Mouse (Mus musculus) layer of hippocampus, postnatal 10 days (tissue): ENCODE measurements around the gene Itpr1. TPM values are rescaled to one million over a fixed set of nuclear protein-coding genes. Genes with fewer than 3 reads are reported as not detected.

Experiments used
- DNase-seq, 2 experiments: peaks; one replicate each; pipeline ENCODE4 v3.0.0; 2021; ENCODE audit warnings: low spot score in 2 of 2
- total RNA-seq, 2 experiments: library from RNA; stranded (reverse); gene quantifications; 2 replicates each; pipeline ENCODE4 v1.2.3; 2021

The Itpr1 gene
- total RNA-seq, 2 experiments from 2014 or later, result 79.2 to 94.8 TPM

GRCm38 (mm10) chr6:108239056-108239455 lies 26.2 kb downstream of the Itpr1 start:
- no peak for DNase-seq

DNA sequence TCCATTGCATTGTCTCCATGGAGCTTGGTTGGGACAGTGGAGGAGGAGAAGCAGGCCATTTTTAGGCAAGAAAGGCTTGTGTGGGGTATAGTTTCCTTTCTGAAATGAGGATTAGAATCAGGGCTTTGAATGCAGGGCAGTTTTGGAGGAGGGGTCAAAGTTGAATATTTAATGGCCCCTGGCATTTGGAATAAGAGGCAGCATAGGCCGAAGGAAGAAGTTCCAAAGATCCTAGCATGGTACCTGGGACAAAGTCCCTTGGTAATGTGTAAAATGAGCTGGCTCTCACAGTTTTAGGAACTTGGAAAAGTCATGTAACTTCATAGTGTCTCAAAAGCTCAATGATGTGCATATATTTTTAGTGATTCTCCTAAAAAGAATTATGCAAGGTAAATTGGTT lies 27.1 kb downstream of the Itpr1 start:
- DNase-seq, result no peak

DNA sequence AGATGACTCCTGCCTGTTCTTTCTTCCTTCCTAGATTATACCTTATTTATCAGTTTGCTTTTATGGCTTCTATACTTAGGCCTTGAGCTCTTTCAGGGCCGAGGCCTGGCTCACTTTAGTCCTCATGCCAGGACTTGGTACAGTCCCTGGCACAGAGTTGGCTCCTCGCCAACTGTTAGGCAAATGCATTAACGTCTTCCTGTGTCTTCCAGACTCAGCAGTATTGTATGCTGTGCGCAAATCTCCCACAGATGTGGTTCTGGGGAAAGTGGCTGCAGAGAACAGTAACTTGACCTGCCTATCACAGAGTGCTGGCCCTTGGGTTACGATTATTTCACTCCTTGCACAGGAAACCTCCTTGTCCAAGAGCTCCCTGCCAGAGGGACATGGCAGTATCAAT lies 27.9 kb downstream of the Itpr1 start:
- no peak for DNase-seq

DNA sequence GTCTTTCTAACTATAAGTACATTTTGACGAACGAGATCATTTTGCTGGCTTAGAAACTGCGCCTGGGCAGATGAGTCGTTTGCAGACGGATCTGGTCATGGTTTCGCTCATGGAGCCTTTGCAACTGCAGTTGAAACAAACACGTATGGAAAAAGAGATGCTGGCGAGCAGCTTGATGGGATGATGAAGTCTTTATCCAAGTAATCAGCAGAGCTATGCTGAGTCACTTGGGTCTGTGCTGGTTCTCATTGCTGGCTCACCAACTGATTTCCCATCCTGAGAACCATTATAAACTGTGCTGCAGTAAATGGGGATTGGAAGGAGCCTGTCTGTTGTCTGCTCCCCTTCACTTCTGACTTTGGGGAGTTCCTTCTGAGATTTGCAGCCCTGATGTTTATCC lies 31.7 kb downstream of the Itpr1 start:
- no peak for DNase-seq

DNA sequence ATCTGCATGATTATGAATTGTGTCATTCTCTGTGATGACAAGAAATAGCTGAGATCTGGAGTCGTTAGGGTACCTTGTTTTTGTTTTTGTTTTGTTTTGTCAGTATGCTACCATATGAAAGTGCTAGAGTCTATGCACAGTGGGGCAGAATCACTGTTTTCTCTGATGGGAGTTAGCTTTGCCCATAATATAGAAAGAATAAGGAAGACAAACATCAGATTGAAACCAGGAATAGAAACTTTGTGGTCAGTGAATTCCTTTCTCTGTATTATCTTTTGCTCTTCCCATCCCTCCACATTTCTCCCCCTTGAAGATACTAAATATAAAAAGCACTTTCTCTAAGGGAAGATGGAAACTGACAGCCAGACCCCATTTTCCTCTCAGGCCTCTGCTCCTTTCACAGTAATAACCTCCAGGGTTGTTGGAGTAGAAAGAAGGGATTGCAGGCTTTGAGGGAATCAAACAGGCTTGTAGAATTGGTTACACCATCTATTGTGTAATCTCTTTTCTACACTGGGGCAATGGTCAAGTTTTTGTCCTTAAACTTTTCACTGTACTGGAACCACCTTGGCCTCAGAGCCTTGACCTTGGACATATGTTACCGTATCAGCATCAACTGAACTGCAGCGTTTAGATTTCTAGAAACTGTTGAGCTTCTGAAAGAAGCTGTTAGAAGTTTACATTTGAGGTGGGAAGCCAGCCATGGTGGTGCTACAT lies 33.6 kb downstream of the Itpr1 start:
- DNase-seq, result no peak

GRCm38 (mm10) chr6:108247211-108247610 lies 34.3 kb downstream of the Itpr1 start:
- no peak for DNase-seq

DNA sequence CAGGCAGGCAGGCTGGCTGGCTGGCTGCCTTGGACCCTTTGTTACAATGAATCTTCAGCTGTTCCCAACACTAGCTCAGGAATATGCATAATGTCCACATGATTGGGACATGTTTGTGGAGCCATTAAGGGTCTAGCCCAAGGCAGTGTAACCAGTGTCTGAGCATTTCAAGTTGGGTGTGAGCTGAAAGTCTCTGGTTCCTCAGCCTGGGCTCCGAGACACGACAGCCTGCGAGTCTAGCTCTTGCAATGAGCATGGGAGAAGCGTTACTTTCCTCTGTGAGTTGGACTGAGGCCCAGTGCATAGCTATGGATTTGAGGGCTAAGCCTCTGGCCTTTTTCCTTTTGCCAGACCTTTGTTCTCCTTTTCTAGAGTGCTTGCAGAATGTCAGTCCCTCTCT lies 35.6 kb downstream of the Itpr1 start:
- DNase-seq, result no peak

DNA sequence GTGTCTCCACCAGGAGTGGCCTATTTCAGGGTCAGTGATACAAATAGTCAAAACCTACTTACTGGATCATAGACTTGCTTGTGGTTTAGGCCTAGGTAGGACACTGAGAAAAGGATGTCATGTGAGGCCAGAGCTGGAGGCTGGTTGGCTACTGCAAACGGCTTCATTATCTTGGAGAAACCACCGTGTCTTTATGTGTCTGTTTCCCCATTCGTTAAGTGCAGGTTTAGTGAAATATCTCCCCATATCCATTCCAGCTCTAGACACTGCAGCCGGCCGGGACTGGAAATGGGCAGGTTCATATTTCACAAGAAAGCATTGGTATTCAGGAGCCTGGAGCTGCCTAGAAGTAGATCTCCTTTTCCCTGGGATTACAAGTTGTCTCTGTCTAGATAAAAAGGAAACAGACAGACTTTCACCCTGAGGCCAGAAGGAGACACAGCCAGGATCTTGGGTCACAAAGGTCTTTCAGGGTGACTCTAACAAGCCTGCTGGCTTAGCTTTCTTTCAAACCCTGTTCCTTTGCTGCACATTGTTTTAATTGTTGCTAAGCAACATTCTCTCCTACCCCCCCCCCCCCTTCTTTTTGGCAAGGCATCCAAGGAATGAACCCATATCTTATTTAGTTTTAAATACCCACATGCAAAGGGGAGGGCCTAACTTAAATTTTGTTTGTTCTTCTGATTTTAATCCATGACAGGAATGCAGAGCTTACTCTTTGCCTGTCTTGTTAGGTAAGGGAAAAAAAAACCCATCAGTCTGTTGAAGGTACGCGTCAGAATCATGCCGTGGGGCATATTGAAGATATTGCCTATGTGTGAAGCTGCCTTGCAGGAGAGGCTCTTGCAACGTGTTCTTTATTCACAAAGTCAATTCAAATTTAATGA lies 36.4 kb downstream of the Itpr1 start:
- DNase-seq, result no peak

- DNase-seq, result no peak
Observed at GRCm38 (mm10) chr6:108249918-108250225, 37.0 kb downstream of the Itpr1 start.

GRCm38 (mm10) chr6:108250416-108250815 lies 37.5 kb downstream of the Itpr1 start:
- no peak for DNase-seq

DNA sequence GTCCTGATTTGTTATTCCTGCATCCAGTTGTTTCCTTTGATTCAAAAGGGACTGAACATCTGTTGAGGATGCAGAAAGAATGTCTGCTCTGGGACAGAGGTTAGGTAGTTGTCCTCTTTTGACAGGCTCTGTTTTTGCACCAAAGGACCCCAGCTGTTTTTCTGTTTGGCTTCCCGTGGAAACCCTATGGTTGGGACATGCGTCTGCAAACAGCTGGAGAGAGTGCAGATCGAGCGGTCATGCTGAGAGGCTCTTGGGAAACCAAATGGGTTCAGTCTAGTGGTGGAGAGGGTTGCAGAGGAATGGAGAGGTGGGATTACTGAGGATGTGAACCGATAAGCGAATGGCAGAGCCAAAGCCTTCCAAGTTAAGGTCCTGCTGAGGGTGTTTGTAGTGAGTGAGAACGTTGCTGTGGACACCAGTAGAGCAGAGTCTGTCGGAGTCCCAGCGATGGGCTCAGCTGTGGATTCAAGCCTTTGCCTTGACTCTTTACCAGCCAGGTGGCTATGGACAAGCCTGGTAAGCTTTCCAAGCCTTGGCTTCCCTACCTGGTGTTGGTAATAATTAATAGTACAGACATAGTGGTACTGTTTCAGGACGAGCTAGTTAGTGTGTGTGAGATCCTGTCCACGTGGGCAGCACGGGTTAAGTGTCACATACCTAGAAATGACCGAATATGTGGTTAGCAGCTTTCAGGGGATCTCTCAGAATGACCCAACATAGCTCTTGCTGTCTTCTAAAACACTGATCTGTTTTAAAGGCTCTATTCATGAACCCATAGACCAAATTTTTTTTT lies 39.9 kb downstream of the Itpr1 start:
- DNase-seq, result no peak

DNA sequence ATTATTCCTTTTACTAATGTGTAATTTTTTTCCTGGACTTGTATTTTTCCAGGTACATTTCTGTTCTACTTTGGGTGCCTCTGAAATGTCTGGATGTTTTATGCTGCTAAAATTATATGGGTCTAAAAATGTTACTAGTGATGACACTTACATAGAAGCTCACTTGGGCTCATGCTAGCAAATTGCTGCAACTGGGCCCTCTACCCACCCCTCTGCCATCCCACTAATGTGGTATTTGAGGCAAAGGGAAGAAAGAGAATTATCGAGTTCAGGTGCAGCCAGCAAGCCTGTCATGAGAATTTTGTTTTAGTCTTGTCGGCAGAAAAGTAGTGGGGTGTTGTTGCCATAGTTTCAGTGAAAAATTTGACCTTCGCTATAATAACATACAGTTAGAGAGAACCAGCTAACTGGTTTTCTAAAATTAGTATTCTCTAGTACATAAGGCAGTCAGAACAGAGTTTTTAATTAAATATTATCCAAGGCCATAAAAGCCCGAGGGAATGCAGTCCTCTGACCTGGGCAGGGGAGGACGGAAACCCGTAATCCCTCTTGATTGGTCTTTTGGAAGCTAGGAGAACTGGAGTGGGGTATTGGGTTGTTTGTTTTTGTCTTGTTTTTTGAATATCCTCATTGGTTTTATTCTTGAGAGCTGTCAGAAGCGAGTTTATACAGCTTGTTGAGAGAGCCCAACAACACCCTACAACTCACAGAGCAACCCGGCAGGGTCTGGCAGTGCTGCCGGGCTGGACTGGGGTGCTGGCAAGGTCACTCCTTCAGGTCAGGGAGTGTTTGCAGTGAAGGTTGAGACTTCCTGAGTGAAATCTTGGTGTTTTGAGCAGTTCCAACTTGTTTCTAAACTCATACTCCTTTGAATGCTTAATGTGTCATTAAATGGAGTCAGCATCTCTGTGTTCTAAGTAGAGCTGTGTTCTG lies 41.5 kb downstream of the Itpr1 start:
- no peak for DNase-seq

DNA sequence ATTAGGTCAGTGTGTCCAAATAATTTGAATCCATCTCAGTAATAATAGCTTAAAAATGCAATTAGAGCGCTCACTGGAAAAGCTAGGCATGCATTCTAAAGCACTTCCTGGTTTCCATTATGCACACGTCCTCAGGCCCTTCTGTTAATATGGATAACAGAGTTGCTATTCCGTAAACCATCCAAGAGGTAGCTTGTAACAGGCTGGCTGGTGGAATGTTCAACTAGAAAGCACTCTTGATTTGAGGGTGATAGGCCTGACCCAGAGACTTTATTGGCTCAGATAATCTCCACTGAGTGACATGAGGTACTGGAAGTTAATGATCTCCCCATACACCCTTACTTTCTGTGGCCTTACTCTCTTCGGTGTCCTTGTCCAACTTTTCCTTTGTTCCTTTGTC lies 43.0 kb downstream of the Itpr1 start:
- DNase-seq, result no peak

DNA sequence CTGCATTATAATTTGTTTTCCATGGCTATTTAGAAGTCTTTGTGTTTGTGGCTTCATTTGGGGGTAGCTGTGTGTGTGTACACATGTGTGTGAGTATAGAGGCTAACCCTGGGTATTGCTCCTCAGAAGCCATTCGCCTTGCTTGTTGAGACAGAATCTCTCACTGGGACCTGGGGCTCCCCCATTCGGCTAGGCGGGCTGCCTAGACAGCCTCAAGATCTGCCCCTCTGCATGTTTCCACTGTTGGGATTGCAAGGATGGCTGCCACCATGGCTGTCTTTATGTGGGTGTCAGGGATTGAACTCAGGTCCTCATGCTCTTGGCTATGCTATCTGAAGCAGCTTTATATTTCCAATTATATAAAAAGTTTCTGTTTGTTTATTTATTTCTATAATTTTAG lies 44.3 kb downstream of the Itpr1 start:
- DNase-seq, result no peak

- DNase-seq, result no peak
Observed at GRCm38 (mm10) chr6:108258631-108259030, 45.7 kb downstream of the Itpr1 start.

DNA sequence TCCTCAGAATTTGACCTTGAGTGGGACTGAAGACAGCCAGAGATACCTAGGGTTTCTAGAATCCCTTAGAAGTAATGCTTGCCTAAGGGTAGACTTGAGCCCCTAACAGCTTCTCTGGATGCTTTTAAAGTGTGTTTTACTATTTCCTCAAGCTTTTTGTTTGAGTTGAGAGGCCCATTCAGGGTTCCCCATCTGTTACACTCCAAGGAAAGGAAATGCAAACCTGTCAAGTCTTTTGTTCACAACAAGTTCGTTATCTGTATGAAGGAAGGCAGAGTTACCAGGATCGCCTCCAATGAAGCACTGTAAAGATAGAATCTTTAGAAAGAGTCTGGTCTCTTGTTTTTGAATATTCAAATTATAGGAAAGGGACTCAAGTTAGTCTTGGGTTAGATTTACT lies 46.8 kb downstream of the Itpr1 start:
- DNase-seq, result no peak

DNA sequence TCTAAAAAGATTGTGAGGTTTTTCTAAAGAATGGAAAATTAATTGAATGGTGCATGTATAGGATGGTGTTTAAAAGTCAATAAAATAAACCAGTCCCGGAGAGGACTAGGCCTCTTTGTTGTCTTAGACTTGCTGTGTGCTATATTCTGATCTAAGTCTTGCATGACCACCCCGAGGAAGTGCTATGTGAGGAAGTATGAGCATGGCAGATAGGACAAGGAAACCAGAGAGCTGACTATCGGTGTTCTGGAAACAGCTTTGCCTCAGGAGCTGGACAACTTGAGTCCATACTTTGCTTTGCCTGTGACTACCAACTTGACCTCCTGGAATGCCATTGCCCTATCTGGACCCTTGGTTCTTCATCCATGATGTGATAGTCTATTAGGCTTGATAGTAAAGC lies 48.6 kb downstream of the Itpr1 start:
- no peak for DNase-seq

DNA sequence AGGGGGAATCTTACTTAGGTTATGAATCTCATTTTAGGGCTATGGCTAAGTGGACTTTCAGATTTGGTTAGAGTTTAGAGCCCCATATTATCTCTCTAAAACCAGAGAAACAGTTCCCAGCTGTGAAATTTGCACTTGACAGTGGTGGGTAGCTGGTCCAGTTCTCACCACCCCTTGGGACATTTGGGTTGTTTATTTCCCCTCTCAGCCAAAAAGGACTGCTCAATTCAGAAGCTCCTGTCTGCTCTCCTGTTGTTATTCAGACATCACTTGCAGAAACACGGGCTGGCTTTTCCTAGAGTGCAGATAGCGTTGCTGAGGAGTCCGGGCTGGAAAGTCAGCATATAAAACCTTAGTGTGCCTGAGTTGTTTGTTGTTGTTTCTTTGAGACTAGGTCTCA lies 51.3 kb downstream of the Itpr1 start:
- no peak for DNase-seq

GRCm38 (mm10) chr6:108273451-108273850 lies 60.6 kb downstream of the Itpr1 start:
- DNase-seq, result no peak

DNA sequence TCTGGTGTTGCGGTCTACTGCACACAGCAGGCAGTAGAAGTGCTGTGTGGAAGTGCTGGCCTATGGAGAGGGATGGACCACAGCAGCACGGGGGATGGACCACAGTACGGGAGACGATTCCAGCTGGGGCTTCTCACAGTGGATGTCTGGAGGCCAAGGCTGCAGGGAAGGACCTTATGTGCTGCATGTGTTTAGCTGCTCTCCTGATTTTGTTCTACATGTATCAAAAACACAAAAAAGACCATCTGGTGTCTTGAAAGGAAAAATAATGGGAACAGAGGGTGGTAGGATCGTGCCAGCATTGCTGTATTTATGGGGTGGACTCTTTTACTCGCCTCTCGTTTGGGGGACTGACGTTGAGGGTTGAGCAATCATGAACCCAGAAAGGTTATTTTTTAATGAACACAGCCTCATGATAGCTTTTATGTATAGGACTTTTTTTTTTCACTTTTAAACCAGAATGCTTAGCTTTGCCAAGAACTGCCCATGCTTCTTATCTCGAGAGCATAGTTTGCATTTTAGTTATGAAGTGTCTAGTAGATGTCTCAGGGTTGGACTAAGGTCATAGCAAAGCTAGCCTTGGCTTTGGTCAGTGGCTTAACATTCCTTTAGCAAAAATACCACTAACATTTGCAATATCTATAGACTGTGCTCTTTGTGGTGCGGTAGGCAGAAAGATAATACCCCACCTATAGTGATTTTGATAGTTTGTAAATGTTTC lies 61.6 kb downstream of the Itpr1 start:
- DNase-seq, result no peak
